Mouse (Mus musculus): ENCODE measurements at regions not wholly inside any gene's neighbourhood (a gene's known extent, or its start where the extent isn't known, plus 50 kb on each side); places are given as distances from the start of the nearest gene placed in this dataset.
"Not testable (repeated sequence)": the region's sequence is repeated elsewhere in the genome, so short reads cannot be mapped to it uniquely, and the experiment has no call there.

- not testable (repeated sequence) for DNase-seq (ENCODE audit: low spot score in 2 of 2)
These were observed 77.1 kb downstream of the Olfr721-ps1 start for GRCm38 (mm10) chr14:14478159-14478558.

- peak; percentile 34 to 66 for DNase-seq (ENCODE audit: low spot score in 2 of 2)
These were observed 80.7 kb downstream of the Olfr721-ps1 start for GRCm38 (mm10) chr14:14481840-14482239.

- DNase-seq (ENCODE audit: low spot score in 2 of 2): no peak
These were observed 85.3 kb downstream of the Olfr721-ps1 start for GRCm38 (mm10) chr14:14486356-14486755.

- no peak for DNase-seq (ENCODE audit: low spot score in 2 of 2)
These were observed 89.4 kb downstream of the Olfr721-ps1 start for GRCm38 (mm10) chr14:14490501-14490900.

GRCm38 (mm10) chr14:14492041-14492440 is 90.9 kb downstream of the Olfr721-ps1 start:
- no peak for DNase-seq (ENCODE audit: low spot score in 2 of 2)

- DNase-seq (ENCODE audit: low spot score in 2 of 2): no peak
These were observed 110.8 kb downstream of the Olfr721-ps1 start for GRCm38 (mm10) chr14:14511927-14512326.

- no peak for DNase-seq (ENCODE audit: low spot score in 2 of 2)
These were observed 112.0 kb downstream of the Olfr721-ps1 start for GRCm38 (mm10) chr14:14513056-14513455.

- DNase-seq (ENCODE audit: low spot score in 2 of 2): no peak
These were observed 112.4 kb downstream of the Olfr721-ps1 start for GRCm38 (mm10) chr14:14513498-14513897.

- peak; percentile 2 to 13 for DNase-seq (ENCODE audit: low spot score in 2 of 2)
These were observed 113.5 kb downstream of the Olfr721-ps1 start for GRCm38 (mm10) chr14:14514440-14515172.

- DNase-seq (ENCODE audit: low spot score in 2 of 2): no peak
These were observed 114.3 kb downstream of the Olfr721-ps1 start for GRCm38 (mm10) chr14:14515363-14515762.

- DNase-seq (ENCODE audit: low spot score in 2 of 2): no peak
These were observed 114.8 kb downstream of the Olfr721-ps1 start for GRCm38 (mm10) chr14:14515918-14516317.

- DNase-seq (ENCODE audit: low spot score in 2 of 2): no peak
These were observed 116.9 kb downstream of the Olfr721-ps1 start for GRCm38 (mm10) chr14:14518027-14518426.

GRCm38 (mm10) chr14:14518841-14519240 is 117.7 kb downstream of the Olfr721-ps1 start:
- DNase-seq (ENCODE audit: low spot score in 2 of 2): no peak

GRCm38 (mm10) chr14:14520195-14520594 is 119.1 kb downstream of the Olfr721-ps1 start:
- peak in 1 of 2 experiments; percentile 9 for DNase-seq (ENCODE audit: low spot score in 2 of 2)

GRCm38 (mm10) chr14:14521331-14521730 is 120.2 kb downstream of the Olfr721-ps1 start:
- not testable (repeated sequence) for DNase-seq (ENCODE audit: low spot score in 2 of 2)

- no peak for DNase-seq (ENCODE audit: low spot score in 2 of 2)
These were observed 124.1 kb downstream of the Olfr721-ps1 start for GRCm38 (mm10) chr14:14525225-14525624.

GRCm38 (mm10) chr14:14528437-14528836 is 127.3 kb downstream of the Olfr721-ps1 start:
- no peak for DNase-seq (ENCODE audit: low spot score in 2 of 2)

GRCm38 (mm10) chr14:14541206-14541605 is 140.1 kb downstream of the Olfr721-ps1 start:
- no peak for DNase-seq (ENCODE audit: low spot score in 2 of 2)

GRCm38 (mm10) chr14:14541705-14542104 is 140.6 kb downstream of the Olfr721-ps1 start:
- no peak for DNase-seq (ENCODE audit: low spot score in 2 of 2)

- DNase-seq (ENCODE audit: low spot score in 2 of 2): no peak
These were observed 143.1 kb downstream of the Olfr721-ps1 start for GRCm38 (mm10) chr14:14544236-14544635.

GRCm38 (mm10) chr14:14552201-14552600 is 149.9 kb upstream of the Slc4a7 start:
- DNase-seq (ENCODE audit: low spot score in 2 of 2): no peak

- no peak for DNase-seq (ENCODE audit: low spot score in 2 of 2)
These were observed 127.2 kb upstream of the Slc4a7 start for GRCm38 (mm10) chr14:14574851-14575250.

- no peak for DNase-seq (ENCODE audit: low spot score in 2 of 2)
These were observed 110.1 kb upstream of the Slc4a7 start for GRCm38 (mm10) chr14:14591939-14592338.

GRCm38 (mm10) chr14:14594753-14595152 is 107.3 kb upstream of the Slc4a7 start:
- DNase-seq (ENCODE audit: low spot score in 2 of 2): no peak

Measured in right cerebral cortex, adult 2 months (tissue).